Mouse (Mus musculus) lung, postnatal 14 days (tissue): Measurements from ENCODE around the gene Psat1.

Experiments used
- DNase-seq: peaks from one replicate; pipeline ENCODE4 v3.0.0; 2021

The Psat1 gene

GRCm38 (mm10) chr19:15947237-15947636, at the start of gene Psat1:
Gene Psat1, minus strand, starts transcription at chr19:15947337.
- no peak for DNase-seq

DNA sequence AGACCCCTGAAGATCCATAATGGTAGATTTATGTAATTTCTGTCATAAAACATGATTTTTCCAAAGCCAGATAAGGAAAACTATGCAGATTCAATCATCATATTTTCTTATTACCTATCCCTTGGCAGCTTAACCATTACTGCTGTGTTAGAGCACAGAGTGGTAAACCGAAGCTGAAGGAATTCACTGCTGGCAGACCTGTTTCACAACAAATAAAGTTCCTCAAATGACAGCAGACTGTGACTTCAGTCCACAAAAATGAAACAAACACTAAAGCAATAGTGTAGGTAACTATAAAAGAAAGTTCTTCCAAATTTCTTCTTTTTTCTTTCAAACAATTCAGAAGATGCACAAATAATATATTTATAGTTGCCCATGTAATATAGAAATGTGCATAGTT, 43.0 kb upstream of the Psat1 start:
- DNase-seq, result no peak

DNA sequence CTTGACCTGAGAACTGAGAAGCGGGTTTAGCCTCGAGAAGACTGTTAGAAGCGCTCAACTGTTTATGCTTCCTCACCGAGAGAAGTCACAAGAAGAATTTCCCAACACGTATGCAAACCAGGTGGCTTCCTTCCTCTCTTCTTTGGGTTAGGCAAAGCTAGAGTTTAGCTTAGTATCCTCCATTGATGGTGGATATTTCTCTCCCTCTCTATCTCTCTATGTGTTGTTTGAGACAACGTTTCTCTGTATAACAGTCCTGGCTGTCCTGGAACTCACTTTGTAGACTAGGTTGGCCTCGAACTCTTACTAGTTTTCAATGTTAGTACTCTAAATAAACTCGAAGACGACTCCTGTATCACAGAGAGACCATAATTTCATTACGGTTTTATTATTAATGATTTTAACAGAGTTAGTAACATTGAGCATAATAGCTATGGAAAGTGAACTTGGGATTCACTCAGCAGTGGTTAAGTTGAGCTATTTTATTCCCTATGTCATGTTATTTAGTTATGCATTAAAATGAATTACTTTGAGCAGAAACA, 38.1 kb upstream of the Psat1 start:
- no peak for DNase-seq

- peak; percentile 91 for DNase-seq
These were observed 37.5 kb upstream of the Psat1 start, which contains the start of gene Cep78 for GRCm38 (mm10) chr19:15984449-15985171. Gene Cep78, minus strand, starts transcription at chr19:15984989.

- no peak for DNase-seq
These were observed 36.7 kb upstream of the Psat1 start for GRCm38 (mm10) chr19:15983739-15984344.

- DNase-seq, result no peak
These were observed 36.0 kb upstream of the Psat1 start for GRCm38 (mm10) chr19:15982926-15983738.

- DNase-seq, result peak; percentile 64
These were observed 34.7 kb upstream of the Psat1 start for GRCm38 (mm10) chr19:15981861-15982260.

DNA sequence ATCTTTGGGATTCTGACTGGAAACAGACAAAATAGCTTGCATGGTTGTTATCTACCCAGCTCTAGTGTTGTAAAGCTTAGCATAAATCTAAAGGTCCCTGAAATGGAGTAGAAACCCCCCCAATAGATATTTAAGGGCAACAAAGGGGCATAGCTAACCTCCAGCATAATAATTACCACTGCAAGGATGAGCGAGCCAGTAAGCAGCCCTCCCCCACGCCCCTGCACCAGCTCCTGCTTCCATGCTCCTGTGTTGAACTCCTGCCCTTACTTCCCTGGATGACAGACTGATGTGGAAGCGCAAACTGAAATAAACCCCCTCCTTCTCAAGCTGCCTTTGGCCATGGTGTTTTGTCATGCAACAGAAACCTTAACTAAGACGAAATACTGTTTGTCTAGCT, 26.2 kb upstream of the Psat1 start:
- DNase-seq, result no peak

DNA sequence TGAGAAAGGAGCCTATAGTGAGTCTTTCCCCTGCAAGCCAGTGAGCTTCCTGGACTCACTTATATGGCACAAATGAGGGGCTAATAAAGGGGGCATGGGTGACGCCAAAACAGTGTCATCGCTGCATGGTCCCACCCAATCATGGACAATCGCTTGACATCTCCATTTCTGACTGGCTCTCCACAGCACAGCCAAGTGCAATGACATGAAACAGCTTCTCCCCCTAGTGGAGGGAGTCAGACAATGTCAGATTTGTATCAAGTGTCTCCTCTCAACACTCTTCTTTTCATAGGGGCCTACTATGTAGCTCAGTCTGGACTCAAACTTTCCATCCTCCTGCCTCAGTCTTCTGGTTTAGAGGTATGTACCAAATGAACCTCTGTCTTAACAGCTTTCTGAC, 17.9 kb upstream of the Psat1 start:
- DNase-seq, result peak; percentile 51

- no peak for DNase-seq
These were observed 17.4 kb upstream of the Psat1 start for GRCm38 (mm10) chr19:15964533-15964932.

DNA sequence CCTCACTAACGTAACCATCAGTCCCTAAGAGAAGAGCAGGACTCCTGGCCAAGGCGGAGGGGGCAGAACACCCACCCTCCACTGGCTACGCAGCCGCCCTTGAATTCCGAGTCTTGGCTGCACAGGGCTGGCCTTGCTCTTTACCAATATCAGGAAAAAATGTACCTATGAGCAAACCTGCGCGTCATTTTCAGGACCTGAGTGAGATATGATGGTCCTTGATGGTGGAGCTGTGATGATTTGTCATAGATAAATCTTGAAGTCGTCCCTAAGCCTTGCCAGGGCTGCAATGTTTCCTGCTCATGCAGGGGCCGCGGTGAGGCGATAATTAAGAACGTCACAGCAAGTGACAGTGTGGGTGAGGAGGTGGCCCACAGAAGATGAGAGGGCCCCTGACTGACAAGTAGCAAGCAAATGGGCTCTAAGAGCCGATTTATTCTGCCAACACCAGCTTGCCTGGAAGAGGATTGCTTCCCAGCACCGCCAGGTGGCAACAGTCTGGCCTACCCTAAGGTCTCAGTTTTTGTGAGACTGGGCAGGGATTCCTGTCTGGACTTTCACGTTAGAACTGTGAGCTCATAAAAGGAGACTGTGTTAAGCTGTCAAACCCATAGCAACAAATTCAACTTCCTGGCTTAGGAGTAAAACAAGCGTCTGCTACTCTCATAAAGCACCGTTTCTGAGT, 16.0 kb upstream of the Psat1 start:
- DNase-seq, result no peak

DNA sequence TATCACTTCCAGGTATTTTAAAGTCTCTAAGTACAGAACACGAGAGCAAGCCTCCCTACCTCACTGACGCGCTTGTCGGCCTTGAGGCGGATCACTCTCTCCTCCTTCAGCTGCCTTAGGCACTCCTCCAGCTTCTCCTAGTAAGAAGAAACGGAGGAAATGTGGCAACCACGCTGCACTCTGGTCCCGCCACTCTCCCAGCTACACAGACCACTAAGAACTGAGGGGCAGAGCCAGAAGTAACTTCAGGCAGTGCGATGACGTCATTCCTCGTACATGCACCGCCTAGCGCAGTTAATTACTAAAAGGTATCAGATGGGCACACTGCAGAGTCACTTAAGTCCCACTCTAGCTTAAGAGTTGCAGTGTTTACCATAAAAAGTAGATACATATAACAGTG, 15.2 kb upstream of the Psat1 start:
- no peak for DNase-seq

GRCm38 (mm10) chr19:15950225-15950624, 3.1 kb upstream of the Psat1 start:
- DNase-seq, result peak; percentile 30

DNA sequence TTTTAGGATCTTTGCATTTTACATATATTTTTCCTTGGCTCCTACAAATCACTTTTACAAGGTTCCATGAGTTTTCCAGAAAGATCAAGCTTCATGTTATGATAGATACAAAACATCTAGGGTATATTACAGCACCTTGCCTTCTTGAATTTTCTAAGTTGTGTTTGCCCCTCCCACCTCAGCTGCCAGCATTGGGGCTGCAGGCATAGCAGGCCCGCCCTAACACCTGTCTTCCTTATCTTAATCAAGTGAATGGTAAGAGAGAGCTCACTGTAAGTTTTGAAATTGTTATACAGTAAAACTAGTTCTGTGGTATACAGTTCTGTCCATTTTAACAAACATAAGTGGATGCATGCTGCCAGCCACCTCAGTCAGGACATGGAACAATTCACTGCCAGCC, 1.7 kb upstream of the Psat1 start:
- DNase-seq, result no peak

DNA sequence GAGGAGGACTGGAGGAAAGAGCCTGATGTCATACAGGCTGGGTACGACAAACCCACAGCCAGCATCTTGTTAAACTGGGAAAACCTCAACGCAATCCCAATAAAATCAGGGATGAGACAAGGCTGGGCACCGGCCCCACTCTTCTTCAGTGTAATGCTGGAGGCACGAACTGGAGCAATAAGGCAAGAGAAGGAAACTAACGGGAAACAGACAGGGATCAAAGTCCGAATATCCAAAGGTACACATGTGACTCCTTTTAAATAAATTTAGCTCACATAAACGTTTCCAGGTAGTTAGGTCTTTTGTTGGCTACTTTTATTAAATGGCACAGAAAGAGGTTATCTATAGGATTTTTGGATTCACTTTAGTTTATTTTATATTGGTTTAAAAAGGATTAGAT, 1.3 kb upstream of the Psat1 start:
- DNase-seq, result no peak

GRCm38 (mm10) chr19:15946663-15947062, 474 bp downstream of the Psat1 start:
- no peak for DNase-seq

- no peak for DNase-seq
These were observed 4.1 kb downstream of the Psat1 start for GRCm38 (mm10) chr19:15943117-15943423.

- no peak for DNase-seq
These were observed 4.6 kb downstream of the Psat1 start for GRCm38 (mm10) chr19:15942421-15943116.

DNA sequence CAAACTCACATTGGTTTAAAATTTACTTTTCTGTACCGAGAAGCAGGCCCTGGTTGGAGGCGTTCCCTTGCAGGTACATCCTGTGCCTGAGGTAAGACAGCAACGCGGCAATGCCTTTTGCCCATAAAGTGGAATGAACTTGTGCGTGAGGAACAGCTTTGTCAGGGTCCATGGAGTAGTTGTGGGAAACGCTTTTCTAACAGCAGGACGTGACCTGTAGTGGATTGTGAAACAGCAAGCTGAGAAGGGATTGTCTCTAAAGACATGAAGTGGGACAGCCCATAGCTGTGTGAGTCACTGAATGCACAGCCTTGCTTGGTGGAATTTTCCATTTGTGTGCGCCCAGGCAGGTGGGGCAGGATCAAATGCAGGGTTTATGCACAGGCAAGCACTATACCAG, 5.7 kb downstream of the Psat1 start:
- DNase-seq, result no peak

DNA sequence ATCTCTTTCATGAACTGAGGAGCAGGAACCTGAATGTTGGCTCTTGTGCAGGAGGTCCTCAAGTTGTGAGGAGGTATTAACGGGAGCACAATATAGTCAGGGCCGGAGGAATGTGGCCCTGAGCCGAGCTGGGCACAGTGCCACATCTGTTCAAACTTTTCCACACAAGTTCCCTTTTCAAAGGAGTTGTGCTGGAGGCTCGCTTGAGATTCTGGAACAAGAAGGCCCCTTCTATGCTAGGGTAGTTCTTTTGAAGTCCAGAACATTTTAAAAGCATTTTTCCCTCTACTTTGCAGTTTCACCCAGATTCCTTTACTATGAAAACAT, 21.5 kb downstream of the Psat1 start:
- peak; percentile 85 for DNase-seq

DNA sequence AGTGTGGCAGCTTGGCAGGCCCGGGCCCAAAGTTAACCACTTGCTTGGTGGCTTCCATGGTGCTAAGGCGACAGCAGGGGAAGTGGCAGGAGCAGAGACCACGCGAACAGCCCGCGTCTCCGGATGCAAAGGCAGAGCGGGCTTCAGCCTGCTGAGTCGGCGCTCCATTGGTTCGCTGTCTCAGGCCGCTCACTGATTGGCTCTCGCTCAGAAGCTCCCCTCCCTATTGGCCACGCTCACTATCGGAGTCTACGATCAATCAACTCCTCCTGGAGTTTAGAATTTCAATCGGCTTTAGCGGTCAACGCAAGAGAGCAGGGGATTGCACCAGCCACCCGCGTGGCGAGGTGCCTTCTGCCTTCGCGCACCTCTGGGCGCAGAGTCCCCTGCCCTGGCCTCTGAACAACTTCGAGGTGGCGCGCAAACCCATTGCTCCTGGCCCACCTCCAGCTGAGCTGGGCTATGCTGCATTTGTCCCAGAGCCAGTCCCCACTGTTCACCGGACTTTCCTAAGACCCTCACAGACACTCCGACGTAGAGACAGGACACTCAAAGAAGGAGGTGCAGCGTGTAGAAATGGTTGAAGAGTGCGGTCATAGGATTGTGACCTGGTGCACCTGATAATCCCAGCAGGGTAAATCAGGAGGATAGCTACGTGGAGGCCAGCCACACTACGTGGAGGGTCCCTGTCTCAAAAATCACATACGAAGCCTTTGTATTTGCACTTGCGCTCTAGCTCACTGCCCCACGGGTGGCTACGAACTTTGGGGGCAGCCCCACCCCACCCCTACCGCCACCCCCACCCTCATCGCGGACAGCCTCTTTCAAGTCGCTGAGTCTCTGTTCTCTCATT, 22.0 kb downstream of the Psat1 start:
- DNase-seq, result peak; percentile 82
